Mouse (Mus musculus): Measurements from ENCODE around the gene Slc2a8.

Gene Slc2a8

DNA sequence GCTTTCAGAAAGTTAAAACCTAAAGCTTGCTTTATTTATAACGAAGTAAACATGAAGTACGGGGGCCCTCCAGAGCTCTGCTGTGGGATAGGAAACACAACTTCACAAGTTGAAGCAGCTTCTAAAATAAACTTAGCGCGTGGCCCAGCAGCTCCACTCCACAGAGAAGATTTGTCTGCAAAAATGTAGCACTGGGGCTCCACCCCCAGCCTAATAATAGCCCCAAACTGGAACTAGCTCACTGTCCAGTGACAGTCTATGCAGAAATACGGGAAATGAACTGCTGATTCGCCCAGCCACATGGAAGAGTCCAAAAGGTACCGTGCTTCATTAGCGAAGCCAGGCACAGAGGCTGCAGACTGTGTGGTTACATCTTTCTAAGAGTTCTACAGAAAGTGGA lies 12.6 kb downstream of the Slc2a8 start:
- DNase-seq = no peak

DNA sequence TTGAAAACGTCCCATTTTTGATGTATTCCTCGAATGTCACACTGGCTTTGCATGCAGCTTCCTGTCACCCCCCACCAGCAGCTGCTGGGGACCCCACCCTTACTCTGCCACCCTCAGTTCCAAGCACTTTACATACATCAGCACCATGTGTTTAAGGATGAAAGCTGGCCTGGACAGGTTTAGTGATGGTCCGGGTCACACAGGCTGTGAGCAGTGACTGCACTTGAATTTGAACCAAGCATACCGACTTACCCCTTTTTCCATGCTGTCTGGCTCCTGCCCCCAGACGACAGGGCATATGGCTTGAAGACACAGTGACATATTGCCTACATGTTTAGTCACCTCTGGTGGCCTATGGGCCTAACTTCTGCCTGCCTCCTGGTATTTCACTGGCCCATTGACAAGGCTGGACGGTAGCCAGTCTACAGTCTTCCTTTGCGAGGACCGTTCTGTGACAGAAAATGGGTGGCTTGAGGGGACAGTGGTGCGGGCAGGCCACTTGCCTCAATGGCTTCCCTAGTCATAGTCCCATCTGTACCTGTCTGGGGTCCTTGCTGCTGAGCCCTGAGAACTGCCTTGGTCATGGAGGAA lies 13.8 kb downstream of the Slc2a8 start:
- no peak for DNase-seq

DNA sequence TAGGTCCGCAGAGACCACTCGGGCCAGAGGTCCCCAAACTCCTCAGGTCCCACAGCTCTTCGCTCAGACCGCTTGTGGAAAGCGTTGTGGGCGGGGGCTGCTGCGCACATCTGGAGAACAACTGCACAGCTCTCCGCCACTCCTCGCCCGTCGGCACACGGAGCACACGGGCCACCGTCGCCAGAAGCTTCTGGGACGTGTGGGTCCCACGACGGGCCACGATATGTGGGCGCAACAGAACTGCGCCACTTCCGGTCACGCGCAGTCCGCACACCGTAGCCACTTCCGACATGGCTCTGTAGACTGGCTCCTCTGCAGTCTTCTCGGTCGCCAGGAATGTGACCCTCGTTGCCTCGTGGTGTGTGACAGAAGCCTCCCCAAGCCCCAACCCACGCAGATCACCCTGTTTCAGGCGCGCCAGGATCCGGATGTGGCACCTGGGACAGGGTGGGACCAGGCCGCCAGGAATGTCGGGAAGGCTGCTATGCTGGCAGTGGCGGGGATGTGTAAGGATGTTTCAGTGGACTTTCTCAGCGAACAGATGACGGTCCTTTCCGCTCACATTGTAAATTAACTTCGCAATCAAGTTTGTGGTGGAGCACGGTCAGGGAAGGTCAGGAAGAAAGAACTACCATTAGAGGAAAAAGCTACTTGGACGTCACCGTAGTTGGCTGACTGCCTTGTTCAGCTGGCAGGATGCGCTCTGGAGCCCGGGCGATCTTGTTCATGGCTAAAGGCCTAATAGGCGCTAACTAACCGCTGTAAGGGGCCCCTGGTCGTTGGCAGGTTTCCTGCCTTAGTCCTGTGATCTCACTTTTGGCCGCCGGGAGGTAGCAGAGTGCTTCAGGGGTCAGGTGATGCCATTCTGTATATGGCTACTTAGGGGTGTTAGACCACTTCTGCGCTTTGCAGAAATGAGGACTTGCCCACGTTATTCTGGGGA lies 14.9 kb downstream of the Slc2a8 start:
- peak; percentile 93 for DNase-seq

DNA sequence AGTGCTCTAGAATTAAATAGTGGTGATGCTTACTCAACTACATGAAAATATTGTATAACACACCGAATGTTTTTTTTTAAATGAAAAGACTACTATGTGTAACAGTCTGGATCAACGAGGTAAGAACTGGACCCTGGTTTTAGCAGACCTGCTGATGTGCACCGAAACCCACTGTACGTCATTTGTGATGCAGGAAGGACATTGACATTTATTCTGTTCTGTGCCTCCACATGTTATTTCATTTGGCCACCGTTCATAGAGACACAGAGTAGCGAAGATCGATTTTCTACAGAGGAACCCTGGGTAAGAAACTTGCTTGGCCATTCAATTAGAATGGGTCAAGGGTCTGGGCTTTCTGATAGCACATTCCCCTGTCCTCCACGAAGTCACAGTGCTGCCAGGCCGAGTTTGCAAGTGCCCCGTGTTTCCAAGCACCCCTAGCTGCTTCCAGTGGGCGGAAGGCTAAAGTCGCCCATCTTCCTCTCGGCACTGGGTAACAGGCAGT lies 15.6 kb downstream of the Slc2a8 start:
- DNase-seq = no peak

DNA sequence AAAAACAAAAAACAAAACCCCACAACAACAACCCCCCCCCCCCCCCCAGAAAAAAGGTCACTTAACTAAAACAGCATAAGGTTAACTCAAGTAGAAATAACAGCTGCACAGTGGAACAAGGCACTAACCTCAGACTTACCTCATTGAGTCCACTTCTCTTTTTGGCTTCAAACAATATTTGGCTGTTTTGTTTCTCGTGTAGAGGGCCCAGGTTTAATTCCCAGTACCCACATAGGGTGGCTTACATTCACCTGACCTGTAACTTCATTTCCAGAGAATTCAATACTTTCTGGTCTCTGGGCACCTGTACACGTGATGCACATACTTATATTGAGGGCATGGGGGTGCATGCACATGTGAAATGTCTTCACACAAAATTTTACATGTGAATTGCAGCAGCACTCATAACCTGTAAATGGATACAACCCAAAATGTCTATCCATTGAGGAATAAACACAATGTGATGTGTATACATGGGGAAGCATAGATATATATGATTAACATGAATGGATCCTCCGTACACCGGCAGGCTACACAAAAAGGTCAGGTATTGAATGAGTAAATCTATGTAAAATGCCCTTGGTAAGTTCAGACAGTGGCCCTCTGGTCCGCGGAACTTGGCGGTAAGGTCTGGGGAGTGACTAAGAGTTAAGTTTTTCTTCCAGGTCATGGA lies 16.2 kb downstream of the Slc2a8 start:
- DNase-seq = no peak

DNA sequence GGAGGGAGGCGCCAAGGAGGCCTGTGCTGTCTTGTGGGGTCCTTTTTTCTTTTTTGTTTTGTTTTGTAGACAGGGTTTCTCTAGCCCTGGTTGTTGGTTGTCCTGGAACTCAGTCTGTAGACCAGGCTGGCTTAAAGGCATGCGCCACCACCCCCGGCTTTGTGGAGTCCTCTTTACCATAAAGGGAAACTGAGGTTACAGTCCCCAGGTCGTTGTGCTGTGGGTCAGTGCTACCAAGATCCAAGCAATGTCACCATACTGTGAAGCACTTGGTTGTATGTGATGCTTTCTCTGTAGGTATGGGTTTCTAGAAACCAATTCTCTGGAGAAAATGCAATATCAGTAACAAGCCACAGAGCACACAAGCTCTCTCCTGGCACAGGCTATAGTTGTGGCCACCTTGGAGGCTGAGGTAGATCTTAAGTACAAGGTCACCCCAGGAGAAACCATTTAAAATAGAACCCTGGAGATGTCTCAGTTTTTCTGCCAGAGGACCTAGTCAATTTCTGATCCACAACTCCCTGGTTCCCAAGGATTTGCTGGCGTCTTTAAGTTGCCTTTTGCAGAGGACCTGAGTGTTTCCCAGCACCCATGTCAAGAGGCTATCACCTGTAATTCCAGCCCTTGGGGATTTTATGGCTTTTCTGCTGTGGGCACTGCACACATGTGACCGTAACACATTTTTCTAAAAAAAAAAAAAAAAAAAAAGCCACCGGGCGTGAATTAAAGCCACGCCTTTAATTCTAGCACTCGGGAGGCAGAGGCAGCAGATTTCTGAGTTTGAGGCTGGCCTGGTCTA lies 17.0 kb downstream of the Slc2a8 start:
- no peak for DNase-seq

DNA sequence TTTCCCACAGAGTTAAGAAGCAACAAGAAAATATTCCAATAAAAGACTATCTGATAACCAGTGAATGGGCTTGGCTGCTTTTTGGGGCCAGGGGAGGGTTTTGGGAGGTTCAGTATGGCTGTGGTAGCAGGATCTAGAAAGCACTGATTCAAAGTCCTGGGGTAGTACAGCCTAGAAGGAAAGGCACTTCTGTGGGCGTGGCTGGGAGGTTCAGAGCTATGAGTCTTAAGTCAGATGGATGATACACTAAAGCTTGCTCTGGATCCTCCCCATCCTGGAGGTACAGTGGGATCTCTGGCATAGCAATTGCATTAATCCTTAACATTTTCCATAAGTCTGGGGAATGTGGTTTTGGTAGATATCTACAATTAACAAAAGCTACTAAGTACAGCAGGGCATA lies 17.9 kb downstream of the Slc2a8 start:
- no peak for DNase-seq

DNA sequence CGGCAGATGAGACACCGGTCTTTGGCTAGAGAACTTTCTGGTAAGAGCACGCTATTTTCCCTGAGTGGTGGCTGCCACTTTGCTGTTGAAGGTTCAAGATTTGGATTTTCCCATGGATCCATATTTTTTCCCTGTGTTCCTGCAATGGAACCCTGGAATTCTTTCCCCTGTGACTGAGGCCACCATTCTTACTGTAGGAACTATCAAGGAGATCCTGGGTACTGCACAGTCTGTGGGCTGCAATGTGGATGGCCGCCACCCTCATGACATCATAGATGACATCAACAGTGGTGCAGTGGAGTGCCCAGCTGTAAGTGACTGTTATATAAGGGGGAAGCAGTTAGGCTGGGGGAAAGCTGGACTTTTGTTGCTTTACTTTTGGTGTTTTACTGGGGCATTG lies 18.3 kb downstream of the Slc2a8 start:
- DNase-seq = no peak

DNA sequence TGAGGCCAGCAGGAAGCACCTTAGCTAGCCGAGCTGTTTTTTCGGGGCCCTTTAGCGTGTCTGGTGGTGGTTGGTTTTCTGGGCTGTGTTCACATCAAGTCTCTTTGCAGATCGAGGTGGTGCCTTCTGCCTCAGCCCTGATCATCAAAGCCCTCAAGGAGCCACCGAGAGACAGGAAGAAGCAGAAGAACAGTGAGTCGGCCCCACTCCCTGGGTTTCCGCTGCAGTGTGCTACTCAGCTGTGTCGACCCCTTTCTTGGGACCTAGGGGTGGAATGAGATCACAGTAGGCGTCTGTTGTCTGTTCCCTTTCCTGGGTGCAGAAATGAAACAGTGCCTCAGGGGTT lies 19.0 kb downstream of the Slc2a8 start:
- no peak for DNase-seq

DNA sequence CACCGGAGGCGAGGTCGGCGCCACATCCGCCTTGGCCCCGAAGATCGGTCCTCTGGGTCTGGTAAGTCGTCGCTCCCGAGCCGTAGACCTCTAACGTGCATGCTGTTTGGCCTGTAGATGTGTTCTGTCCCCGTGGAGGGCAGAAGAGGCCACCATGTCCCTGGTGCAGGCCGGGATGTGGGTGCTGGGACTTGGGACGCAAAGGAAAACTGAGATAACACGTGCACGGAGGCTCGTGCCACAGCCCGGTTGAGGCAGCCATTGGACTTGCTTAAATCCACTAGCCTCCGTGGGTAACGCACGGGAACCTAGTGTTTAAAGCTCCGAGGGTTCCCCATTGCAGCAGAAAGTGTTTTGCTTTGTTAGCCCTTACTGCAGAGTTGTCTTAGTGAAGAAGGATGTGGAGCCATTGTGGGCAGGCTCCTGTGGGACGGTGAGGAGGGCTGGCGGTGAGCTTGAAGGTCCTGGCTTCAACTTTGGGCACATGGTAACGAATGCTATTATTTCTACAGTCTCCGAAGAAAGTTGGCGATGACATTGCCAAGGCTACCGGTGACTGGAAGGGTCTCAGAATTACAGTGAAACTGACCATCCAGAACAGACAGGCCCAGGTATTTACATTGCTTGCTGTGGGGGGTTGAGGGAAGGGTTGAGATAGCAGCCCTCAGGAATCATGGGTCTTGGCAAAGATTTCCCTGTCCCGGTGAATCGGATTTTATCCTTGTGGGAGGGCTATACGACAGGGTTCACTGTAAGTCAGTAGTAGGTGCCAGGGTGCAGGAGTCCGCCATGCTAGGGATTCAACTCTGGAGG lies 19.6 kb downstream of the Slc2a8 start:
- DNase-seq = no peak

DNA sequence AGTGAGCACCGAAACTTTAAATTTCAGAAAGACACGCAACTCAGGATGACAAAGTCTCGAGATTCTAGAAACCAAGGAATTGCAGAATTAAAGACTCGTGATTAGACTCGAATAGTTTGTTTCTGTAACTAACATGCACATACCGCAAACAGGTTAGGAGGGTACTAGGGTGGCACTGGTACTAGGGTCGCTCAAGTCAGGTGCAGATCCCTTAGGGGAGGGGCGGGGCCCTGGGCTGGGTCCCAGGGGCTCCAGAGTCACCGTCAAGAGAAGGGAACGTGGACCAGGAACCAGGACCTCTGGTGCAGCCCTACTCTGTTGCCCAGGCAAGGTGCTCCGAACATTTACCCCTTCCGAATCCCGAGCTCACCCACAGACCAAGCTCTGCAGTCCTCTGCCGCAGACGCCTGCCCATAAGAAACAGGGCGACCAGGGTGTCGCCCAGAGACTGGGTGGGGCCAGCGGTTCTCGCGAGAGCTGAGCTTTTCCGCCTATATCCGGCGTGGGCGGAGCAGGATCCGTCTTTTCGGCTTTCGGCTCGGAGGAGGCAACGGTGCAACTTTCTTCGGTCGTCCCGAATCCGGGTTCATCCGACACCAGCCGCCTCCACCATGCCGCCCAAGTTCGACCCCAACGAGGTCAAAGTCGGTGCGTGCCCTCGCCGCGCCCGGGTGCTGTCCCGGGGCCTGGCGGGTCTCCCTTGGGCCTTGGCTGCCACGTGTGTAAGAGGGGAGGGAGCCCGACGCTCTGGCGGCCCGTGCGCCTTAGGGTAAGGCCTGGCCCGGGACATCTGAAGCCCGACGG lies 20.5 kb downstream of the Slc2a8 start, which contains the start of the genes Rpl12 and Lrsam1:
Gene Rpl12, plus strand, starts transcription at position 368 of the 804 bp plus-strand sequence.
Gene Lrsam1, minus strand, starts transcription at position 423 of the 804 bp plus-strand sequence.
- peak; percentile 96 for DNase-seq

DNA sequence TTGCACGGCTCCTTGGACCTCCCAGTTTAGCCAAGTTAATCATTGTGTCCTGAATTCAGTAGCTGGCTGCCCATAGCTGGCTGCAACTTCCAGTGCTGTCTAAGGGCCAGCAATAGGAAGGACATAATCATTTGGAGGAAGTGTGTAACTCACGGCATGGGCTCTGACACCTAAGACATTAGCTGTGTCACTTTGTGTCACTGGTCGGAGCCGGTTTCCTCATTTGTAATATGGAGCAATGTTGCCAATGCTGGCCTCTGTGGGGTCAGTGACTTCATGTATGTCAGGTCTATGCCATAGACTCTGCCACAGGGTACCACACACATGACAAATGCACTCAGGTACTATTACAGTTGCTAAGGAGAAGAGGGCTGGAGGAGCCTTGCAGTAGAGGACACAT lies 21.6 kb downstream of the Slc2a8 start:
- DNase-seq = no peak

DNA sequence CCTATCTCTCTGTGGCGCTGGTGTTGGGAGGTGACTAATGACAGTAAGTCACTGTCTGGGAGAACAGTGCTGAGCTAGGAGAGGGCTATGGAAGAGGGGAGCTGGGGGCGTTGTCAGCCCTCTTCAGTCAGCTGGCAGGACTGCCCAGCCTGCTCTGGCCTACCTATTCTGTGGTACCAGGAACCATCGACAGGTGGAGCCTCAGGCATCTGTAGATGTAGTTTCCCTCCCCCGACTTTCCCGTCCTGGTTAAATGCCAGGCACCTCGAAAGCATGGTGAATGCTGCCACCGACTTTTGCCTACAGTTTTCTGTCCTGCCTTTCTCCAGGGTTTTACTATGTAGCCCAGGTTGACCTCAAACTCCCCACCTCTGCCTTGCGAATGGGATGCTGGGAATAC lies 24.5 kb downstream of the Slc2a8 start:
- DNase-seq = peak; percentile 36

DNA sequence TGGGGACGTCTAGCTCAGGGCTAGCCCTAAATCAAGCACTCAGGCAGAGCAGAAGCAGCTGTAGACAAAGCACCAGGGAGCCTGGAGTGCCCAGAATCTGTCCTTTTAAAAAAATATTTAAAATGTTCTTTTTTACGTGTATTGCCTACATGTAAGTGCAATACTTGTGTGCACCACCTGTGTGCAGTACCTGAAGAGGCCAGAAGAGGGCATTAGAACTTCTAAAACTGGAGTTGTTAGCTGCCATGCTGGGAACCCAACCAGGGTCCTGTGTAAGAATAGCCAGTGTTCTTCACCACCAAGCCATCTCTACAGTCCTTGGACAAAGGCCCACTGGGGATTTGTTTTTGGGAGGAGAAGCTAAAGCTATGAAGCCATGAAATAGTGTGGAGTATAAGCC lies 27.3 kb downstream of the Slc2a8 start:
- no peak for DNase-seq

DNA sequence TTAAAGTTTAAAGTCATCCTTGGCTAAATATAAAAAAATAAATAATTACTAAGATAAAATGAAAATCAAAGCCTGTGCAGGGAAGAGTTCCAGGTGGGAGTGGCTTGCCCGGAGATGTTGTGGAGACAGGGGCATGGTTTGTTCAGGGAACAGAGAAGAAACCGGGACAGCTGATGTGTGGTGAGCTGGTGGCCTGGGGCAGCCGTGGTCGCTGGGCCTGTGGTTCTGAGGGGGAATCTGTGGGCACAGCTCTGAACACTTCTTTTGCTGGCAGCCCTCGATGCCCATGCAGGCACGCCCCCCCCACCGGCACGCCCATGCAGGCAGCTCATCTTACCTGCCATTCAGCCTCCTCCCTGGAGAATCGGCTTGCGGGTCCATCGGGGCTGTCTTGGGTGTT lies 34.4 kb downstream of the Slc2a8 start:
- no peak for DNase-seq

DNA sequence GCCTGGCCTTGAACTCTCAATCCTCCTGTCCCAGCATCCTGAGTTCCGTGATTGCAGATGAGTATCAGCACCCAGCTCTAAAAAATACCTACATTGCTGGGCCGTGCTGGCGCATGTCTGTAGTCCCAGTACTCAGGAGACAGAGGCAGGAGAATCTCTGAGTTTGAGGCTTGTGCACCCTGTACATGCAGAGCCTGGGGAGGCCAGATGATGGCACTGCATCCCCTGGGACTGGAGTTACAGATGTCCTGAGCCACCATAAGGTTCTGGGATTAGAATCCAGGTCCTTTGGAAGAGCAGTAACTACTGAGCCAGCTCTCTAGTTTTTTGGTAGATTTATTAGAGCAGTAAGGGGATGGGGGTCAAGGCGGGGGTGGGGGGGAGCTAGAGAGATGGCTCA lies 41.4 kb downstream of the Slc2a8 start:
- DNase-seq = no peak

DNA sequence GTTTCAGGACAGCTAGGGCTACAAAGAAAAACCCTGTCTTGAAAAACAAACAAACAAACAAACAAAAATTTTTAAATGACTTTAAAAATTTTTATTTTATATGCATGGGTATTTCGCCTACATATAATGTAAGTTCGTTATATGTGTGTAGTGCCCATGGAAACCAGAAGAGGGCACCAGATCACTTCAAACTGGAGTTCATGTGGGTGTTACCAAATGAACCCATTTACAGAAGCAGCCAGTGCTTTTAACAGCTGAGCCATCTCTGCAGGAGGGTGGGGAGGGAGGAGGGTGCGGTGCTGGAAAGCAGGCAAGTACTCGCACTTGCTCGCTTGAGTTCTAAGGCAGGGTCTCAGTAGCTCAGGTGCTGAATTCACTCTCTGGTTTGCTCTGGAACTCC lies 42.5 kb downstream of the Slc2a8 start:
- DNase-seq = peak; percentile 24

DNA sequence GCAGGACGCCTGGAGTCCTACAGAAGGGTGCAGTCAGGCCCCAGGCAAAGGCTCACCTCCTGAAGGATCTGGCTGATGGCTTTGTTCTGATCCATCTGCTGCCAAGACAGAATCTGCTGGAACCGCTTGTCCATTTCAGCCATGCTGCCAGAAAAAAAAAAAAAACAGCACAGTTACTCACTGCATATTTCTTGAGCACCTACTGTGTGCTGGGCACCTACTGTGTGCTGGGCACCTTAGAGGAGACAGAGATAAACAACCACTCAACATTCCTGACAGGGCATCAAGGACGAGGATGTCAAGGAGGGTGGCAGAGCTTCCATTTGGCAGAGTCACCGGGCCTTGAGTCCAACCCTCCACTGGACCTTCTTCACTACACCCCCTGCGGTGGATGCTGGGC lies 43.1 kb downstream of the Slc2a8 start:
- DNase-seq = no peak

DNA sequence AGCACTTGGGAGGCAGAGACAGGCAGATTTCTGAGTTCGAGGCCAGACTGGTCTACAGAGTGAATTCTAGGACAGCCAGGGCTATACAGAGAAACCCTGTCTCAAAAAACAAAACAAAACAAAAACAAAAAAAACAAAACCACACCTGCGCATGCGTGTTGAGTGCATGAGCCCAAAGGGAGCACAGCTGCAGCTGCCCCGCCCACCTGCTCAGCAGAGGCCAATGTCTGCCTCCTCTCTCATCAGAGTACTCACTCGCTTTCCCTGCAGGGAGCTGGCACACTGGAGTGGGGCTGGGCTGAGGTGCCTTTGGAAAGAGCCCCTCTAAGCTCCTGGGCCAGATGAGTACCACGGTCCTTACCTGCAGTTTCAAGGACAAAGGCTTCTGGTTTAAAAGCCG lies 50.2 kb downstream of the Slc2a8 start:
- no peak for DNase-seq

DNA sequence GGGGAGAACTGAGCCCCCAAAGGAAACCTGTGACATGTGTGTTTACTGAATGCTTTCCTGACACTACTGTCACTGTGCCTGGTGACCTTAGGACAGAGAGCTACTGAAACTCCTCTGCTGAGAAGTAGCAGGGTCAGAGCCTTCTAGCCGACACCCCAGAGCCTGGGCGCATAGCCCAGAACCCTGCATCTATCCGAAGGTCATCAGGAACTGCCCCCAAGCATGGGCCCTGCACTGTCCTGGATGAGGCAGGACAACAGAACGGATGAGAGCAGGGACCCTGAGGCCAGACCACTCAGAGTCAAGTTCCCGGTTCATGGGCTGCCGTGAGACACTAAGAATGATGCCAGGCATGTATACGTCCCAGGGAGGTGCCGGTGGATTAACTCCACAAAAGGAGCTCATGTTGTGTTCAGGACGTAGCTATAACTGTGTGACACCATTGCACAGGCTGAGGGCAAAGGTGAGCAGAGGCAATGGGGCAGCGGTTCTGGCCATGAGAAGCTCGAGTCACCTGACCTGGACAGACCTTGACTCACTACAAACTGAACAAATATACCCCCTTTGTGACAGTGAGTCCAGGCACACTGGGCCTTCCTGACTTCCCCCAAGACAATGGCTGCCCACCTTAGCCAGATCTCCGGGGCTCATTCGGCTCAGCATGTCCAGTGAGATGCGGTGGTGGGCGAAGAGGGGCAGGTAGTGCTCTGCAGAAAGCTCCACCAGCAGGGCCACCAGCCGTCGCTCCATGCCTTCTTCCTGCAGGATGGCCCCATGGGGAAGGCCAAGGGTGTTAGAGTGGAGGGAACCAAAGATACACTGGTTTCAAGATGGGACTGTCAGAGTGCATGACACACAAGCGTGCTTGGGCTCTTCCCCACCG lies 52.7 kb downstream of the Slc2a8 start:
- peak; percentile 23 for DNase-seq
